11 mouse cellular contexts compared by ENCODE assay signal in genomic region chr4:62805841-62806240, GRCm38 (mm10).
A peak's percentile ranks its signal among the peaks of the same experiment; 100 is the strongest.
DNase-seq lines count a peak whose midpoint lies in the region; ATAC-seq and TF ChIP-seq lines count a peak whose summit lies in the region.
"Had no signal": no experiment of that assay in that cellular context is flagged by ENCODE, and none has a peak within 500 bp of the region (broad histone marks: within the 10 kb centered on the region; RNA-seq: fewer than 3 reads in every experiment).

No protein-coding gene starts in this region.

- peak; percentile 22 for DNase-seq in kidney, adult 2 months
- DNase-seq in kidney, adult 18-20 months = no peak
- DNase-seq in kidney, postnatal 10 days = peak; percentile 45
- DNase-seq in neural tube, embryonic 10.5 days (ENCODE audit: extremely low spot score, low spot score) = no peak
- DNase-seq in layer of hippocampus, adult 8-10 months (ENCODE audit: low spot score in 2 of 2) = no peak
- DNase-seq in cerebellum, adult 18-20 months = no peak
- DNase-seq: cerebellum, adult 8-10 months had no signal

- no peak for TF ChIP-seq POLR2A in kidney, adult 2 months (IDR thresholded peaks at IDR 0.05; ENCODE audit: low read depth, low read length)

- no peak overlapping the region for H3K27ac ChIP-seq in kidney, adult 2 months (ENCODE audit: insufficient read depth, low read depth, low read length)
- H3K27ac ChIP-seq: macrophage had no signal

- no peak overlapping the region for H3K4me3 ChIP-seq in kidney, adult 2 months (ENCODE audit: insufficient read depth, low read depth, low read length)

- 8% methylated on average over 6 of the region's 6 CpGs for WGBS in kidney, adult 2 months

- H3K27me3 ChIP-seq in kidney, adult 2 months (replicated peaks; ENCODE audit: control insufficient read depth, insufficient read depth, low read length) = no peaks in the 10 kb centered on the region
- H3K27me3 ChIP-seq: Patski had no signal

- peak; percentile 72 for ATAC-seq in CD4-positive, CD25-positive, alpha-beta regulatory T cell, adult 4 months
- peak; percentile 7; the same call in 1 of the 2 replicates for ATAC-seq in common myeloid progenitor, adult 5-6 weeks (replicated peaks; ENCODE audit: low read depth, poor library complexity, severe bottlenecking)
- ATAC-seq: Patski had no signal

- no peaks in the 10 kb centered on the region for H3K4me1 ChIP-seq in kidney, adult 2 months (ENCODE audit: control insufficient read depth, insufficient read depth, low read length)

- no peaks in the 10 kb centered on the region for H3K36me3 ChIP-seq in kidney, adult 2 months (ENCODE audit: control insufficient read depth, insufficient read depth, low read length)

- TF ChIP-seq CTCF in kidney, adult 2 months (conservative IDR thresholded peaks at IDR 0.05; ENCODE audit: insufficient read depth, insufficient read length, low read depth, low read length) = no peak

Comparison
In these comparisons a context has a peak if more than half of its experiments do, and no peak if none do; other contexts are left out.
1. DNase-seq: peak in kidney, adult 2 months (single experiment) and kidney, postnatal 10 days (single experiment); none in kidney, adult 18-20 months (single experiment), neural tube, embryonic 10.5 days (single experiment), layer of hippocampus, adult 8-10 months (0 of 2) and cerebellum, adult 18-20 months (0 of 2).